Mouse (Mus musculus) liver, embryonic 14.5 days (tissue): ENCODE data around the gene Dmgdh.

Experiments
- CTCF ChIP-seq: IDR thresholded peaks from 2 replicates; pipeline ENCODE4 v1.5.1; 2016; ENCODE audit warnings: antibody characterized with exemption, low read depth, control low read depth
- EP300 ChIP-seq: IDR thresholded peaks from 2 replicates; pipeline ENCODE4 v1.6.1; 2016; ENCODE audit warnings: antibody characterized with exemption, low read depth

DNA sequence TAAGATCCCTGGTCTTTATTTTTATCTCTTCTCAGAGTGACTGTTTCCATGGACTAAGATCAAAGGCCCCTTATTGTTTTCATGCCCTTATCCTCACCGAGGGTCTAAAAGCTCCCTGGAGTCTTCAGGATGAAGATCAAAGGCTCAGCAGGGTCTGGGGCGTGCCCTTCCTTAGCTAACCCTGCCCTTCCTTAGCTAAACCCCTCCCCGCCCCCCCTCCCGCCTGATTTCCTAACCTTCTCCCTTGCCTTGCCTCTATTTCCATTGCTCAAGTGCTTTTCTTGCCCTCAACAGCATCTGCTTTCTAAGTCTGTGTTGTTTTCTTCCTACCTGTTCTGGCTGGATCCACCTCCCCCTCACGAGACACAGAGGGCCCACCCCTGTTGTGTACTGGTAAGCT, 13.1 kb downstream of the Dmgdh start:
- no peak for TF ChIP-seq CTCF
- TF ChIP-seq EP300, result no peak
